Mouse (Mus musculus): ENCODE data around the gene Prdm10.

The Prdm10 gene

DNA sequence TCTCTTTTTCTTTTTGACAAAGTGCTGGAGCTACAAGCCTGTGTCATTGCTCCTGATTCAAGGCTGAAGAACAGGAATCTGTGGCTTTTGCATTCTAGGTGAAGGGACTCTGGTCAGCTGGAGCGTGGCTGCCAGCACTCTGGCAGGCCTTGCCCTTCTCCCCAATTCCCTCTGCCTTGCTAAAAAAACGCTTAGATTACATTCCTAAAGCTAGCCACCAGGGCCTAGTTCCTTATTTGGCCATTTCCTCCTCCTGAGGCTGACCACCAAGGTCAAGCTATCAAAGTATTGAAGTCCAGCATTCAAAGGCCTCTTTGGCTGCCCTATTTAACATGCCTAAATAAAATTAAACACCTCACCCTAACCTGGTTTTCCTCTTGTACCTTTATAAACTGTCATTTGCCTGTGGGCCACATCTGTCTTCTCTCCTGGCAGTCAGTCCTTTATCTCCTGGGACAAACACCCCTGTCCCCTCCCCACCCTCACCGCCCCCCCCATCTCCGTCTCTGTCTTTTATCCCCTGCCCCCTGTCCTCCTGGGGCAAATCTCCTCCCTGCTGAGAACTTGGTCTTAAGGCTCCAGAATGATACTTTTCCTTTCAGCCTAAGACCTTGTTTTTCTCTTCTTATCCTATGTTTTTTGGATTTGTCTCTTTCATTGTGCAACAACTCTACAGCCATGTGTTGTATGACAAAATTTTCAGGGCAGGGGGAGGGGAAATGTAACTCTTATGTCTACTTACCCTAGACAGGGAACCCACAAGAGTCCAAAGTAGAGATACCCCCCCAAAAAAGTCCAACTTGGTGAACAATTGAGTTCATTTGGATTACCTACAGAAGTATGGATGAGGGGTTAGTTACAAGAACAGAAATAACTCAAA lies 17.9 kb upstream of the Prdm10 start:
- in situ Hi-C loops (cut with MseI, MboI), result no loop called here

- in situ Hi-C loops (cut with MseI, MboI), result no loop called here
These were observed 14.2 kb upstream of the Prdm10 start for GRCm38 (mm10) chr9:31266013-31266659.

GRCm38 (mm10) chr9:31271221-31272015 lies 8.9 kb upstream of the Prdm10 start:
- in situ Hi-C loops (cut with MseI, MboI), result no loop called here

DNA sequence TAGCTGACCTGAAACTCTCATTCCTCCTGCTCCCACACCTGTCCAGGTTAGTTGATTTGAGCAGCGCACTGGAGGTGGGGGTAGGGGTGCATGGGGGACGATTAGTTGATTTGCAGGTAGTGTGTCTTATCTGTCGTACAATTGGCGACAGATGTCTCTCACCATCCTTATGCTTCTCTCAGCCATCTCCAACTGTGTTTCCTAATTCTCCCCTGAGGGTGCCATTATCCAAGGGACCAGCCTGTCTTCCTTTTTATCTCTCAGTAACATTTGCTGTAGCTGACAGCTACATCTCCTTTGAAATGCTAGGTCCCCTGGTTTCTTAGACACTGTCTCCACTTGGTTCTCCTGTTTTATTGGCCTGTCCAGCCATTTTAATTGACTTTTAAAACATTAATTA lies 8.2 kb upstream of the Prdm10 start:
- in situ Hi-C loops (cut with MseI, MboI), result no loop called here

DNA sequence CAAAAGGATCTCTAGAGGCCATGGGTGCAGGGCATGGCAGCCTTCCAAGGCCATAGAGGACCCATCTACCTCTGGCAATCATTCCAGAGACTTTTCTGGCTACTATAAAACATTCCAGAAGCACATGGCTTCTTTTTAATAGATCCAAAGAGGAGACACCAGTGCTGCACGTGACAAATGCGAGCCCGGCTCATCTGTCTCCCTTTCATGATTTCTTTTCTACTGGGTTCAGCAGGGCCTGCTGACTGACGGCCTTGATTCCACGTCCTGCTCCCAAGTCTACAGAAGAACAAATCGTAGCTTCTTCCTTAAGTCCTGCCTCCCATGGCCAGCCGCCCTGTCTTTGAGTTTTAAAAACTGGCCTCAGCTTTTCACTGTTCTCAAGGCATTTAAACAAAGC lies 1.7 kb upstream of the Prdm10 start:
- in situ Hi-C loops (cut with MseI, MboI), result no loop called here

GRCm38 (mm10) chr9:31279306-31279705 lies 1.0 kb upstream of the Prdm10 start:
- in situ Hi-C loops (cut with MseI, MboI), result no loop called here

DNA sequence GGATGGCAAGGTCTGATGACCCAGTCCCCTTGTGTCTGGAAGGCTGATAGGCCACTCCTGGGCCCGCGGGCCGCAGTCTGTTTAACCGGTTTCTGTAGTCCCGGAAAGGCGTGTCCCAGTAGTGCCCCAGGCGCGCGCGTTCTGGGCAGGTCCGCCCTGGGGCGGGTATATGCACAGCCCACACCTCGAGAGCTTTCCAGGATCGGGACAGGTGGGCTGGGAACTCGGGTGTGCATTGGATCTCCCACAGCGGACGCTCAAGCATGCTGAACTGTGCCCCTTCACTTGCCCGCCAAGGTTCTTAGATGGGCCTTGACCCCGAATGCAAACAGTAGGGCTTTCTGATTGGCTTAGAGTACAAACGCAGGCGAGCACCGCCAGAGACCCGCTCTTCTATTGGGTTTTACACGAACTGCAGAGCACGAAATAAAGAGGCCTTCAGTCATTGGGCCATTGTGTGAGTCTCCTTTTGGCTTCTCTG lies 413 bp upstream of the Prdm10 start:
- in situ Hi-C loops (cut with MseI, MboI), result no loop called here

DNA sequence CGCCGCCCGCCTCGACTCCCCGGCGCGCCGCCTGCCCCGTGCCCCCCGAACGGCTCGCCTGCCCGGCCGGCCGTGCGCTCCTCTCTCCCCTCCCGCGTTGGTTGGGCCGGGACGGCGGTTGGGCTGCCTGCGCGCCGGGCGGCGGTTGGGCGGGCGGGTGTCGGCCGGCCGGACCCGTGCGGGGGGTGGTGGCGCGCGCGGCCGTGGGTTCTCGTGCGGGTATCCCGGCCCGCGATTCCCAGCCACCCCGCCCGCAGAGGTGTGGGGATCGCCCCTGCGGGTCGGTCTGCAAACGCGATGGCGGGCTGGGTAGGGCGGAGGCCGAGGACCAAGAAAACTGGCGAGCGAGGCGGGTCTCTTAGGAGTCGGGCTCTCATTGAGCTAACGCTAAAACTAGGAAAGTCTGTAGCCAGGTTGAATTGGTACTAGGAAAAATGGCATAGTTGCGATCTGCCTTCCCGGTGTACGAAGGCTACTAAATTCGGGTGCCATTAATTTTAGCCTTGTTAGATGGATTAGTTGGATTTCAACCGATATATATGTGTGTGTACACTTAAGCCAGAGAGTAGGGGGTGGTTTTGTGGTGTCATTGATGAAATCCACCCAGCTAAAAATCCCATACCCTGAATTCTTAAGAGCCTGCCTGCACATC lies 799 bp downstream of the Prdm10 start:
- in situ Hi-C loops (cut with MseI, MboI), result no loop called here

DNA sequence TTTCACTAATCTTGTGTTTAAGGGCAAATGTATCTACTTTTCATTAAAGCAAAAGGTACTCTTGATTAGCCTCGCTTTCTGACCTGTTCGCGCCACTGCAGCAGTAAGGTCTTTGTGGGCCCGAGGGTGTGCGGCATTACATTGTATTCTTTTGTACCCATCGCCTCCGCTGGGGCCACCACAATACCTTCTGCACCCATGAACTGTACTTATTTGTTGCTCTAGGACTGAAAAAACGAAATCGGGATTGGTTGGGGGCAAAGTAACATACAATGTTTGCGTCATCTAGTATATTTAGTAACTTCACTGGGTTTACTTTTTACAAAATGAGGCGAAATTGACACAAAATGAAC lies 1.3 kb downstream of the Prdm10 start:
- in situ Hi-C loops (cut with MseI, MboI), result no loop called here

DNA sequence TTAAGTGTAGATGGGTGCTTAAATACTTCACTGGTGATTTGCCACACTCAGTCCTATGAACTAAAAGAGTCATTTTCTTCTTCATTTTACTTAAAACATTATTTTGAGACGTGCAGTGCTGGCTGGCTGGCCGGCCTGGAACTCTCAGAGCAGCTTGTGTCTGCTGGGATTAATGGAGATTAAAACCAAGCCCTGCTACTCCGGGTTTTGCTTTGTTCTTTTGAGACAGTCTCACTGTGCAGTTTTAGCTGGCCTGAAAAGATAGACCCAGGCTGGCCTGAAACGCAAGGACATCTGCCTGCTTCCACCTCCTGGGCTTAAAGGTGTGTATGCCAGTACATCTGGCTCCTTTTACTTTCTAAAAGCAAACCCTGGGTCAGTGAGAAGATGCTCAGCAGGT lies 2.2 kb downstream of the Prdm10 start:
- in situ Hi-C loops (cut with MseI, MboI), result no loop called here

DNA sequence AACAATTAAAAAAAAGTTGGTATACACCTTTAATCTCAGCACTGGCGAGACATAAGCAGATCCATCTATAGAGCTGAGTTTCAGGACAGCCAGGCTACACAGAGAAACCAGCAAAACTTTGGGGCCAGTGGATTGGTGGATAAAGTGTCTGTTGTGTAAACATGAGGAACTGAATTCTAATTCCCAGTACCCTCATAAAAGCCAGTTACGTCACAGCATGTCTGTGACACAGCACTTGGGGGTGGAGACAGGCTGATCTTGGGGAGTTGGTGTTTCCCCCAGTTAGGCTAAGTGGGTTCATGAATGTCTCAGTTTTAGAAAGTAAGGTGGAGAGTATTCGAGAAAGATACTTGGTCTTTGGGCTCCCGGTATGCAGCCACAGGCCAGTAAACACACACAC lies 2.7 kb downstream of the Prdm10 start:
- in situ Hi-C loops (cut with MseI, MboI), result no loop called here

DNA sequence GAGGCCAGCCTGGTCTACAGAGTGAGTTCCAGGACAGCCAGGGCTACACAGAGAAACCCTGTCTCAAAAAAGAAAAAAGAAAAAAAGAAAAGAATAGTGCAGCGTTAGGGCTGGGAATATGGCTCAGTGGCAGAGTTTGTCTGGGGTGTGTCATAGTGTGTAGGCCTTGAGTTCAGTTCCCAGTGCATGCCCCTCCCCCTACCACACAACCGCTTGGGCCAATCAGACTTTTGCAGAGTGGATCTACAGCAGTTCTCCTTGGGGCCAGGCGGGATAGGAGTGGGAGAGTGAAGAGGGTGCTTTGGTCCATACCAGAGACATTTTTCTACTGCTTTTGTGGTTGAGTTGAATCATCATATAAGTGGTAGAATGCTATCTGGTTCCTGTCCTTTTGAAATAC lies 3.6 kb downstream of the Prdm10 start:
- in situ Hi-C loops (cut with MseI, MboI), result no loop called here

- in situ Hi-C loops (cut with MseI, MboI), result no loop called here
These were observed 10.0 kb downstream of the Prdm10 start for GRCm38 (mm10) chr9:31290201-31290862.

- in situ Hi-C loops (cut with MseI, MboI), result no loop called here
These were observed 11.6 kb downstream of the Prdm10 start for GRCm38 (mm10) chr9:31291978-31292377.

- in situ Hi-C loops (cut with MseI, MboI), result no loop called here
These were observed 12.9 kb downstream of the Prdm10 start for GRCm38 (mm10) chr9:31293208-31293607.

DNA sequence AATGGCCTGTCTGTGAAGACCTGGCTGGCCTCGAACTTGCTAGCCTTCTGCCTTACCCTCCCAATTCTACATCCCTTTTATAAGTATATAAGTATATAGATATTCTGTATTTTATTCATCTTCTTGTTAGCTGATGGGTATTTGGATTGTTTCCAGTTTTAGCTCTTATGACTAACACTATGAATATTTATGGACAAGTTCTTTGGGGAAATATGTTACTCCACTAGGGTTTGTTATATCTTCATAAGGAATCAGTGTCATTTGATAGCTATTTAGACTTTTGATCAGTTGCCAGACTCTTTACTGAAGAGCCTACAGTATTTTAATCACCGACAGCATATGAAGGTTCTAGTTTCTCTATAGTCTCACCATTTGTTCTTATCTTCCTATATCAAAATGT lies 15.0 kb downstream of the Prdm10 start:
- in situ Hi-C loops (cut with MseI, MboI), result no loop called here

DNA sequence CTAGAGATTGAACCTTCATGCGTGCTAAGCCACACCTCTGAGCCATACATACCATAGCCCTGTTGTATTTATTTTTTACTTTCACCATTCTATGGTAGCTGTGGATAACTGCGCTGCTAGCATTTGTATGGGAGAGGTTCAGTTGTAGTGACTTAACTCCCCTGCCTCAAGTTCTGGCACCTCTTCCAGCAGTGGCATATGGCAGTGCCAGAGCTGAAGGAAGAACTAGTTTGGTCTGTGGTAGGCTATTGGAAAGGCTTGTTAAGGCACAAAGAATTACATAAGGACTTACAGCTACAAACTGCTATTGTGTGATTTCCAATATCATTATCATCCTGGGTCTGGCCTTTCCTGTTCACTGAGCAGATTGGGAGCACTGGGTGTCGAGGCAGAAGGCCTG lies 16.0 kb downstream of the Prdm10 start:
- in situ Hi-C loops (cut with MseI, MboI), result no loop called here

- in situ Hi-C loops (cut with MseI, MboI), result no loop called here
These were observed 18.4 kb downstream of the Prdm10 start for GRCm38 (mm10) chr9:31298751-31299150.

GRCm38 (mm10) chr9:31300525-31300924 lies 20.2 kb downstream of the Prdm10 start:
- in situ Hi-C loops (cut with MseI, MboI), result no loop called here

GRCm38 (mm10) chr9:31301107-31301506 lies 20.8 kb downstream of the Prdm10 start:
- in situ Hi-C loops (cut with MseI, MboI), result no loop called here
